Mouse (Mus musculus) lung, embryonic 15.5 days (tissue): Measurements from ENCODE around the gene Vmn1r203. TPM values are rescaled to one million over a fixed set of nuclear protein-coding genes. Genes with fewer than 3 reads are reported as not detected.
"Not testable (repeated sequence)": the region's sequence is repeated elsewhere in the genome, so short reads cannot be mapped to it uniquely, and the experiment has no call there.

ENCODE experiments used
- ATAC-seq: fragments of 200-750 bp; cut with Nextera tagmentation; 2 replicates; pipeline ENCODE4 v1.8.0; 2017; ENCODE audit warnings: moderate number of reproducible peaks, borderline replicate concordance; ENCODE audit not compliant: low FRiP score, low TSS enrichment; ENCODE audit errors: extremely low read depth
- H3K27ac ChIP-seq: fragments of 300-500 bp; sonication (generic); 2 replicates; pipeline ENCODE4 v1.5.1; 2015; ENCODE audit warnings: moderate library complexity, mild to moderate bottlenecking, inconsistent platforms
- H3K27me3 ChIP-seq: fragments of 300-500 bp; sonication (generic); 2 replicates; pipeline ENCODE4 v1.6.1; 2015; ENCODE audit warnings: inconsistent platforms
- H3K36me3 ChIP-seq: fragments of 300-500 bp; sonication (generic); 2 replicates; pipeline ENCODE4 v1.6.1; 2015; ENCODE audit warnings: inconsistent platforms
- H3K4me1 ChIP-seq: fragments of 300-500 bp; sonication (generic); 2 replicates; pipeline ENCODE4 v1.6.1; 2015; ENCODE audit warnings: inconsistent platforms
- H3K4me2 ChIP-seq: fragments of 300-500 bp; sonication (generic); 2 replicates; pipeline ENCODE4 v1.6.1; 2015; ENCODE audit warnings: inconsistent platforms, mild to moderate bottlenecking, moderate library complexity
- H3K4me3 ChIP-seq: fragments of 300-500 bp; sonication (generic); 2 replicates; pipeline ENCODE4 v1.5.1; 2015; ENCODE audit warnings: mild to moderate bottlenecking, inconsistent platforms
- H3K9ac ChIP-seq: fragments of 300-500 bp; sonication (generic); 2 replicates; pipeline ENCODE4 v1.6.1; 2015; ENCODE audit warnings: inconsistent platforms
- H3K9me3 ChIP-seq: fragments of 300-500 bp; sonication (generic); 2 replicates; pipeline ENCODE4 v1.6.1; 2016; ENCODE audit warnings: inconsistent platforms
- WGBS: fragments of 180-500 bp; shearing (Covaris S2); methylation state at CpG from one replicate; pipeline ENCODE4 v1.1.7; 2015; 5-methylcytosine and 5-hydroxymethylcytosine counted together
- polyA plus RNA-seq: library from polyadenylated mRNA; unstranded; fragments of >200 nt; fragmentation: Nextera tagmentation; extraction: Ambion mirVana; gene quantifications from 2 replicates; pipeline ENCODE4 v1.2.1, GENCODE M21; 2015

Vmn1r203 gene
- polyA plus RNA-seq, result not detected in 2 replicates

- H3K4me3 ChIP-seq, result no peak within 1 kb of the TSS
- no peak within 1 kb of the TSS for H3K9ac ChIP-seq
- H3K27me3 ChIP-seq, result no peaks in the 10 kb centered on the region
- no peaks in the 10 kb centered on the region for H3K36me3 ChIP-seq
- H3K9me3 ChIP-seq, result no peaks in the 10 kb centered on the region
- ATAC-seq, result no peak
- H3K27ac ChIP-seq, result no peak within 1 kb of the TSS
- H3K4me2 ChIP-seq, result no peak within 1 kb of the TSS
- H3K4me1 ChIP-seq, result no peaks in the 10 kb centered on the region
Observed at GRCm38 (mm10) chr13:22517814-22518213, at the start of gene Vmn1r203. Vmn1r203 (plus strand) TSS chr13:22518114.

- Histone ChIP-seq H3K4me2 (no peak within 1 kb of the TSS), H3K4me3 (no peak within 1 kb of the TSS), H3K36me3 (no peaks in the 10 kb centered on the region), H3K9me3 (no peaks in the 10 kb centered on the region), H3K27me3 (no peaks in the 10 kb centered on the region), H3K4me1 (no peaks in the 10 kb centered on the region), H3K27ac (no peak within 1 kb of the TSS), H3K9ac (no peak within 1 kb of the TSS)
- WGBS, result 35% methylated on average over 1 of the region's 1 CpGs
- ATAC-seq, result no peak
Observed at GRCm38 (mm10) chr13:22471623-22472022, 46.3 kb upstream of the Vmn1r203 start, which contains the start of gene Vmn1r201. Vmn1r201 (plus strand) TSS chr13:22471923.

GRCm38 (mm10) chr13:22502431-22502830 lies 15.5 kb upstream of the Vmn1r203 start:
- Histone ChIP-seq H3K9ac (no peak overlapping the region), H3K4me1 (no peaks in the 10 kb centered on the region), H3K4me3 (no peak overlapping the region), H3K27me3 (no peaks in the 10 kb centered on the region), H3K36me3 (no peaks in the 10 kb centered on the region), H3K9me3 (no peaks in the 10 kb centered on the region), H3K4me2 (no peak overlapping the region), H3K27ac (no peak overlapping the region)
- no peak for ATAC-seq
- WGBS, result 68% methylated on average over 3 of the region's 3 CpGs

GRCm38 (mm10) chr13:22505281-22505680 lies 12.6 kb upstream of the Vmn1r203 start, which contains the start of gene Vmn1r202:
Vmn1r202 (minus strand) TSS chr13:22505381.
- H3K4me1 ChIP-seq, result no peaks in the 10 kb centered on the region
- H3K9ac ChIP-seq, result no peak within 1 kb of the TSS
- ATAC-seq, result no peak
- H3K36me3 ChIP-seq, result no peaks in the 10 kb centered on the region
- no peak within 1 kb of the TSS for H3K4me3 ChIP-seq
- H3K27ac ChIP-seq, result no peak within 1 kb of the TSS
- H3K27me3 ChIP-seq, result no peaks in the 10 kb centered on the region
- no peaks in the 10 kb centered on the region for H3K9me3 ChIP-seq
- H3K4me2 ChIP-seq, result no peak within 1 kb of the TSS

- H3K4me1 ChIP-seq, H3K4me3 ChIP-seq, H3K36me3 ChIP-seq, ATAC-seq, H3K27me3 ChIP-seq, H3K4me2 ChIP-seq, H3K9ac ChIP-seq, H3K9me3 ChIP-seq, H3K27ac ChIP-seq: not testable (repeated sequence)
- WGBS, result 60% methylated on average over 1 of the region's 1 CpGs
Observed at GRCm38 (mm10) chr13:22552898-22553297, 35.0 kb downstream of the Vmn1r203 start, which contains the start of gene Vmn1r204. Vmn1r204 (plus strand) TSS chr13:22553198.

- not testable (repeated sequence) for H3K27me3 ChIP-seq, H3K4me2 ChIP-seq, H3K4me1 ChIP-seq, H3K9me3 ChIP-seq, ATAC-seq, H3K4me3 ChIP-seq, H3K27ac ChIP-seq, H3K36me3 ChIP-seq, H3K9ac ChIP-seq
- 72% methylated on average over 3 of the region's 3 CpGs for WGBS
Observed at GRCm38 (mm10) chr13:22574911-22575310, 57.0 kb downstream of the Vmn1r203 start.

Other genes with a start within 250 kb of the Vmn1r203 start
- not detected in 2 replicates for gene Vmn1r195, start 247.6 kb upstream of the Vmn1r203 start, polyA plus RNA-seq
- not detected in 2 replicates for gene Vmn1r196, start 228.2 kb upstream of the Vmn1r203 start, polyA plus RNA-seq
- gene Vmn1r197, start 193.5 kb upstream of the Vmn1r203 start, polyA plus RNA-seq, result not detected in 2 replicates
- not detected in 2 replicates for gene Vmn1r198, start 167.8 kb upstream of the Vmn1r203 start, polyA plus RNA-seq
- gene Vmn1r199, start 138.3 kb upstream of the Vmn1r203 start, polyA plus RNA-seq, result not detected in 2 replicates
- gene Vmn1r200, start 127.7 kb upstream of the Vmn1r203 start, polyA plus RNA-seq, result not detected in 2 replicates
- gene Vmn1r201, start 46.2 kb upstream of the Vmn1r203 start, polyA plus RNA-seq, result not detected in 2 replicates
- gene Vmn1r202, start 12.7 kb upstream of the Vmn1r203 start, polyA plus RNA-seq, result not detected in 2 replicates
- gene Vmn1r204, start 35.1 kb downstream of the Vmn1r203 start, polyA plus RNA-seq, result not detected in 2 replicates
- not detected in 2 replicates for gene Vmn1r205, start 74.9 kb downstream of the Vmn1r203 start, polyA plus RNA-seq
- gene Vmn1r206, start 106.1 kb downstream of the Vmn1r203 start, polyA plus RNA-seq, result not detected in 2 replicates
- gene Vmn1r207-ps, start 211.5 kb downstream of the Vmn1r203 start, polyA plus RNA-seq, result not detected in 2 replicates